Mouse (Mus musculus) fibroblast of lung, adult 2 months (primary cell): ENCODE results near the gene Tert.

ENCODE experiments used
- DNase-seq: peaks from one replicate; pipeline ENCODE4 v3.0.0-alpha.2; 2011; ENCODE audit warnings: low read depth

Tert gene

GRCm38 (mm10) chr13:73677853-73678252 lies 51.1 kb downstream of the Tert start, which contains the start of gene Slc6a18:
Gene Slc6a18 (minus strand): TSS chr13:73678023.
- DNase-seq, result no peak

GRCm38 (mm10) chr13:73679311-73679710 lies 52.6 kb downstream of the Tert start:
- DNase-seq, result no peak

- DNase-seq, result peak; percentile 31
Observed at GRCm38 (mm10) chr13:73680394-73680793, 53.7 kb downstream of the Tert start.

GRCm38 (mm10) chr13:73682226-73682625 lies 55.5 kb downstream of the Tert start:
- no peak for DNase-seq

- DNase-seq, result peak; percentile 90
Observed at GRCm38 (mm10) chr13:73683682-73684081, 57.0 kb downstream of the Tert start.

- DNase-seq, result peak; percentile 42
Observed at GRCm38 (mm10) chr13:73684412-73684811, 57.7 kb downstream of the Tert start.

GRCm38 (mm10) chr13:73685502-73685901 lies 58.8 kb downstream of the Tert start:
- DNase-seq, result no peak

GRCm38 (mm10) chr13:73687601-73688000 lies 60.9 kb downstream of the Tert start:
- DNase-seq, result no peak

- DNase-seq, result no peak
Observed at GRCm38 (mm10) chr13:73688934-73689333, 62.2 kb downstream of the Tert start.

- DNase-seq, result peak; percentile 39
Observed at GRCm38 (mm10) chr13:73692249-73692868, 65.6 kb downstream of the Tert start.

GRCm38 (mm10) chr13:73693333-73693732 lies 66.6 kb downstream of the Tert start:
- DNase-seq, result no peak

- DNase-seq, result no peak
Observed at GRCm38 (mm10) chr13:73694972-73695371, 68.3 kb downstream of the Tert start.

GRCm38 (mm10) chr13:73696529-73696928 lies 69.8 kb downstream of the Tert start:
- DNase-seq, result no peak
